Mouse (Mus musculus) myocyte (in vitro differentiated cells): ENCODE data around the gene Ralgps1. TPM values are rescaled to one million over a fixed set of nuclear protein-coding genes. Genes with fewer than 3 reads are reported as not detected.
A peak's percentile ranks its signal among the peaks of the same experiment; 100 is the strongest.

Experiments
- H3K27me3 ChIP-seq: one replicate; pipeline ENCODE4 v1.6.1; 2011; ENCODE audit not compliant: control insufficient read depth, insufficient read depth, insufficient read length
- H3K36me3 ChIP-seq: one replicate; pipeline ENCODE4 v1.6.1; 2011; ENCODE audit not compliant: control insufficient read depth, insufficient read depth
- H3K4me2 ChIP-seq: one replicate; pipeline ENCODE4 v1.6.1; 2011; ENCODE audit warnings: low read depth, control low read depth
- H3K4me3 ChIP-seq: one replicate; pipeline ENCODE4 v1.5.1; 2011; ENCODE audit warnings: mild to moderate bottlenecking, control low read depth, moderate library complexity
- H3K79me2 ChIP-seq: one replicate; pipeline ENCODE4 v1.6.1; 2011; ENCODE audit not compliant: control insufficient read depth, insufficient read depth
- H3ac ChIP-seq: one replicate; pipeline ENCODE4 v1.6.1; 2011; ENCODE audit not compliant: control insufficient read depth, insufficient read length
- CEBPB ChIP-seq: IDR thresholded peaks from 2 replicates; pipeline ENCODE4 v1.6.1; 2011; ENCODE audit warnings: mild to moderate bottlenecking, moderate library complexity; ENCODE audit not compliant: poor library complexity, insufficient read depth, severe bottlenecking
- E2F4 ChIP-seq: IDR thresholded peaks from one replicate; pipeline ENCODE4 v1.6.1; 2011; ENCODE audit warnings: mild to moderate bottlenecking, control low read depth, moderate library complexity; ENCODE audit not compliant: insufficient read depth
- MAX ChIP-seq: IDR thresholded peaks from one replicate; pipeline ENCODE4 v1.6.1; 2011; ENCODE audit warnings: low read depth, mild to moderate bottlenecking, control low read depth
- MYOD1 ChIP-seq, 3 experiments: IDR thresholded peaks; one replicate each; pipeline ENCODE4 v1.6.1; 2011; ENCODE audit warnings: control low read depth in 2 of 3, low read depth in 2 of 3, mild to moderate bottlenecking in 2 of 3, moderate library complexity in 1 of 3; ENCODE audit not compliant: insufficient read length in 2 of 3, control insufficient read depth in 1 of 3
- MYOG ChIP-seq, 3 experiments: IDR thresholded peaks; one replicate each; pipeline ENCODE4 v1.6.1; 2011; ENCODE audit warnings: control low read depth in 2 of 3, low read depth in 2 of 3, mild to moderate bottlenecking in 2 of 3; ENCODE audit not compliant: insufficient read length in 2 of 3, control insufficient read depth in 1 of 3, insufficient read depth in 1 of 3
- POLR2A ChIP-seq: IDR thresholded peaks from one replicate; pipeline ENCODE4 v1.6.1; 2011; ENCODE audit warnings: low read depth, mild to moderate bottlenecking, control low read depth, moderate library complexity; ENCODE audit not compliant: insufficient read length
- POLR2AphosphoS2 ChIP-seq: IDR thresholded peaks from one replicate; pipeline ENCODE4 v1.6.1; 2011; ENCODE audit warnings: low read depth, control low read depth; ENCODE audit not compliant: insufficient read length
- REST ChIP-seq: IDR thresholded peaks from one replicate; pipeline ENCODE4 v1.6.1; 2011; ENCODE audit warnings: mild to moderate bottlenecking, control low read depth, moderate library complexity; ENCODE audit not compliant: insufficient read depth, insufficient read length
- SRF ChIP-seq: IDR thresholded peaks from one replicate; pipeline ENCODE4 v1.6.1; 2011; ENCODE audit warnings: low read depth; ENCODE audit not compliant: control insufficient read depth, insufficient read length
- TCF12 ChIP-seq: IDR thresholded peaks from one replicate; pipeline ENCODE4 v1.6.1; 2011; ENCODE audit warnings: mild to moderate bottlenecking, control low read depth; ENCODE audit not compliant: poor library complexity, insufficient read depth, severe bottlenecking
- TCF3 ChIP-seq: IDR thresholded peaks from one replicate; pipeline ENCODE4 v1.6.1; 2011; ENCODE audit warnings: low read depth, control low read depth; ENCODE audit not compliant: insufficient read length
- USF1 ChIP-seq: IDR thresholded peaks from one replicate; pipeline ENCODE4 v1.6.1; 2011; ENCODE audit warnings: low read depth, mild to moderate bottlenecking, control low read depth, moderate library complexity
- polyA plus RNA-seq: library from polyadenylated mRNA; unstranded; fragments of >200 nt; fragmentation: generic; extraction: Trizol; gene quantifications from one replicate; pipeline ENCODE4 v1.2.1, GENCODE M21; 2012; ENCODE audit warnings: missing spikeins

Gene Ralgps1
- polyA plus RNA-seq, 1 experiment: 1.3 TPM

DNA sequence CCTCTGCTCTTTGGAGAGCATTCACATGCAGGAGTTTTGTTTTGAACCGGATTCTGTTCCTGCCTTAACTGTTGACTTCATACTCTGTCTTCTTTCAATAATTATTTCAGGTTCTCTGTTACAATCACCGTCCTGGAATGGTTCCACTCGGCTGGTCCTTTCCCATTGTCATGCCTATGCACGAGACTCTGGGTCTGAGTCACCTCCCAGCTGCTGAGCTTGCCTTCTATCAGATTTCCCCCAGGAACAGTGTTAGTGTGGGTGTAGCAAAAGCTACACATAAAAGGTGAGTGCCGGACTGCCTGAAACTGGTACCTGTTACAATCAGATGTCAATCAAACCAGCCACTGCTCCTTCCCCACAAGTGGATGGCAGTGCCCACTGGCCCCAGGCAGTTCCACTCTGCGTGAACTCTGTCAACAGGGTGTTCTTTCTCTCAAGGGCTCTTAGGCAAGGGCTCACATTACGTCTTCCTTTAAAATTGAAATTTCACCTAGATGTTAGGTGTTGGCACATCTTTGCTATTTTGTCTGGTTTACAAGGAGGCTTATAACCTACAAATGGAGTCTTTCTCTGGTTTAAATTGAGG lies 13.9 kb downstream of the Ralgps1 start:
- H3K27me3 ChIP-seq: no peaks in the 10 kb centered on the region
- no peak overlapping the region for H3ac ChIP-seq
- H3K4me2 ChIP-seq: no peak overlapping the region
- no peaks in the 10 kb centered on the region for H3K36me3 ChIP-seq
- no peak overlapping the region for H3K4me3 ChIP-seq
- H3K79me2 ChIP-seq: no peaks in the 10 kb centered on the region
- TF ChIP-seq MYOD1 (IDR thresholded peaks at IDR 0.05; ENCODE audit: control insufficient read depth in 1 of 3, insufficient read length in 2 of 3, low read depth in 2 of 3): peak in 2 of 3 experiments; percentile 20 to 48
- no peak for TF ChIP-seq MAX

GRCm38 (mm10) chr2:33355558-33355957 lies 15.7 kb downstream of the Ralgps1 start:
- H3K36me3 ChIP-seq: no peaks in the 10 kb centered on the region
- no peaks in the 10 kb centered on the region for H3K79me2 ChIP-seq
- H3K4me2 ChIP-seq: no peak overlapping the region
- no peak overlapping the region for H3K4me3 ChIP-seq
- no peak overlapping the region for H3ac ChIP-seq
- H3K27me3 ChIP-seq: no peaks in the 10 kb centered on the region
- TF ChIP-seq CEBPB (no peak), POLR2A (no peak), TCF3 (no peak), POLR2AphosphoS2 (no peak), TCF12 (no peak), REST (no peak), MYOG (IDR thresholded peaks at IDR 0.05; ENCODE audit: control insufficient read depth in 1 of 3, insufficient read depth in 1 of 3, insufficient read length in 2 of 3, low read depth in 2 of 3) (no peak), E2F4 (no peak)

GRCm38 (mm10) chr2:33353432-33353831 lies 17.9 kb downstream of the Ralgps1 start:
- TF ChIP-seq SRF (no peak), USF1 (no peak), MAX (no peak), TCF3 (no peak), TCF12 (no peak), CEBPB (no peak), POLR2A (no peak), REST (no peak), E2F4 (no peak), MYOD1 (IDR thresholded peaks at IDR 0.05; ENCODE audit: control insufficient read depth in 1 of 3, insufficient read length in 2 of 3, low read depth in 2 of 3) (peak in 2 of 3 experiments; percentile 52 to 66), MYOG (IDR thresholded peaks at IDR 0.05; ENCODE audit: control insufficient read depth in 1 of 3, insufficient read depth in 1 of 3, insufficient read length in 2 of 3, low read depth in 2 of 3) (peak in 2 of 3 experiments; percentile 30 to 73), POLR2AphosphoS2 (no peak)
- Histone ChIP-seq H3K27me3 (no peaks in the 10 kb centered on the region), H3K79me2 (no peaks in the 10 kb centered on the region), H3ac (no peak overlapping the region), H3K36me3 (no peaks in the 10 kb centered on the region), H3K4me3 (no peak overlapping the region), H3K4me2 (no peak overlapping the region)

DNA sequence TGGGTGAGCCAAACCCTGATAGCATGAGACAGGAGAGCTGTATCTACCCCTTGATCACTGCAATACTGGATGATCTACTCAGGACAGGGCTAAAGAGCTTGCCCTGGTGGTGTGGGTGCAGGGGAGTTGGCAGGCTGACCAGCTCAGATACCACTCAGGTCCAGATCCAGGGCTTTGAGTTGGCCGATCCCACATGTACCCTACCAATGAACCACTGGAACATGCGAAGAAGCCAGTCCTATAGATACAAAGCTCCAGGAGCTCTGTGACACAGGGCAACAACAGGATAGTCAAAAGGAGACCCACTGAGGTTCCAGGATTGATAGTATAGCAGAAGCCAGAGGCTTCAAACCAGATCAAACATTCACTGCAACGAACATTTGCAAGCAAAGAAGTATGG lies 19.8 kb downstream of the Ralgps1 start:
- no peak overlapping the region for H3ac ChIP-seq
- no peaks in the 10 kb centered on the region for H3K79me2 ChIP-seq
- no peak overlapping the region for H3K4me2 ChIP-seq
- no peak for TF ChIP-seq POLR2A
- TF ChIP-seq TCF3: no peak
- no peak for TF ChIP-seq TCF12
- TF ChIP-seq E2F4: no peak
- TF ChIP-seq REST: no peak
- no peak for TF ChIP-seq SRF
- no peaks in the 10 kb centered on the region for H3K36me3 ChIP-seq
- H3K27me3 ChIP-seq: no peaks in the 10 kb centered on the region
- H3K4me3 ChIP-seq: no peak overlapping the region

DNA sequence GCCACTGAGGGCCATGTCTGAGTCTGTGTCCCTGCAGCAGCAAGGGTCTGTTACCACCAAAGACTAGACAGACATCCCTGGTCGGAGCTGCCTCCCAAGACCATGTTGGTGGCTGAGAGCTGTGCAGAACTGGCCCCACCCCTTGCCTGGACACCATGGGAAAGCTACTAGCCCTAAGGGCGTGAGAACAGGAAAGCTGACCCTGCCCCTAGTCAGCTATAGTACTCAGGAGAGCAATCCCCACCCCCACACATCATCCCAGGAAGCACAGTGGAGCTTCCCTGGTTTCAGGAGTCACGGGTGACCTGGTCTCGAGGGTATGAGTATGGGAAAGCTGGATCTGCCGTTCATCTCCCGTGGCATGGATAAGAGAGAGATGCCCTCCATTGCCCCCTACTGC lies 20.4 kb downstream of the Ralgps1 start:
- H3K27me3 ChIP-seq: no peaks in the 10 kb centered on the region
- H3K4me3 ChIP-seq: no peak overlapping the region
- no peak overlapping the region for H3K4me2 ChIP-seq
- H3ac ChIP-seq: no peak overlapping the region
- no peaks in the 10 kb centered on the region for H3K36me3 ChIP-seq
- TF ChIP-seq POLR2AphosphoS2: no peak
- TF ChIP-seq USF1: no peak
- no peaks in the 10 kb centered on the region for H3K79me2 ChIP-seq

DNA sequence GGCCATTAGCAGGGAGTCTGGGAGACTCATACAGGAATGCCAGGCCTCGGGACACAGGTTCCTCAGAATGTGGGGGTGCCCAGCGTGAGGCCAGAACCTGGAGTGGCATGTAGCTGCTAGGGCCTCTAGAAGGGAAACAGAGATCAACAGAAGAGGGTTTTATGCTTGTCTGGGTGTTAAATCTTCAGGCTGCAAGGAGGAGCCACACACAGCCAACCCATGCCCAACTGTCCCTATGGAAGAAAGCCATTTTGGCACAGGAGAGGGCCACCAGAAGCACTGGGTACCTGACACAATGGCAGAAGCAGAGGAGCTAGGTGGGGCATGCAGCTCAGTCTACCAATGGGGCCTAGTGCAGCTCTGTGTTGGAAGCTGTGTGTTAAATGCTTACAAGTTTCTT lies 21.7 kb downstream of the Ralgps1 start:
- TF ChIP-seq TCF3 (no peak), SRF (no peak), TCF12 (no peak), USF1 (no peak), REST (no peak), MYOD1 (IDR thresholded peaks at IDR 0.05; ENCODE audit: control insufficient read depth in 1 of 3, insufficient read length in 2 of 3, low read depth in 2 of 3) (no peak), MYOG (IDR thresholded peaks at IDR 0.05; ENCODE audit: control insufficient read depth in 1 of 3, insufficient read depth in 1 of 3, insufficient read length in 2 of 3, low read depth in 2 of 3) (no peak), E2F4 (no peak)
- Histone ChIP-seq H3K79me2 (no peaks in the 10 kb centered on the region), H3ac (no peak overlapping the region), H3K4me3 (no peak overlapping the region), H3K36me3 (no peaks in the 10 kb centered on the region), H3K4me2 (no peak overlapping the region), H3K27me3 (no peaks in the 10 kb centered on the region)
